Mouse (Mus musculus) frontal cortex, postnatal 36 days (tissue): Measurements from ENCODE around the gene Qpct.
A peak's percentile ranks its signal among the peaks of the same experiment; 100 is the strongest.
"Not testable (repeated sequence)": the region's sequence is repeated elsewhere in the genome, so short reads cannot be mapped to it uniquely, and the experiment has no call there.

Experiments used
- DNase-seq, 2 experiments: peaks; one replicate each; pipeline ENCODE4 v3.0.0; 2022; ENCODE audit warnings: low spot score in 2 of 2

The Qpct gene

DNA sequence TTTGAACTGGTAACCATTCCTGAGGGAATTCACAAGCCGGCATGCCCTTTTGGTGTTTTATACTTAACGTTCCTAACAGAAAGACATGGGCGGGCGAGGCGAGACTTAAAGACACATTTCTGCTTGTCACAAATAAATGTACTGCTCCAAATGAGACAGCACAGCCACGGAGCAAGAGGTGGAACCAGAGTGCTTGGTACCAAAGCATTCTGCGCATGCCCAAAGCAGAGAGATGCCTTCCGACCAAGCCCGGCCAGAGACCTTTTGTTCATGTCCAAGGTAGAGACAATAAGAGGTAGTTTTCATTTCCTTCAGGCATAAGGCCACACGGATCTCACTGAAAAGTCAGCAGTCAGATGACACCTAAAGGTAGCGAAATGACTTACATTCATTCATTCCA lies 20.2 kb downstream of the Qpct start:
- no peak for DNase-seq

- no peak for DNase-seq
Observed at GRCm38 (mm10) chr17:79076974-79077847, 25.5 kb downstream of the Qpct start.

- no peak for DNase-seq
Observed at GRCm38 (mm10) chr17:79077848-79078146, 26.1 kb downstream of the Qpct start.

DNA sequence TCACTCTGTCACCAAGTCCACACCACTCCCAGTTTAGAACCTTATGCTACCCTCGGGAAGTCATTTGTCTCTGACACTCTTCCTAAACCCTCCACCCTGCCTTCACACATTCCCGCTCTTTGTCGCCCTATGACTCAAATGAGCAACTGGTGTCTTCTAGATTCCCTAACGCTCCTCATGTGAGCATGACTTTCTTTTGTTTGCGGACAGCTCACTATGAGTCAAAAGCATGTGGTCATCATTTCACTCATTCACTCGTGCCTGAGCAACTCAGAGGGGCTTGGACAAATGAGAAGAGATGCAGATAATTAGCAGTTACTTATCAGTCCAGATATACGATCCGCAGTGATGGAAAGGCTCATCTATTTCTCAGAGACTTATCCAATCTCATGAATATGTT lies 26.5 kb downstream of the Qpct start:
- DNase-seq, result no peak

DNA sequence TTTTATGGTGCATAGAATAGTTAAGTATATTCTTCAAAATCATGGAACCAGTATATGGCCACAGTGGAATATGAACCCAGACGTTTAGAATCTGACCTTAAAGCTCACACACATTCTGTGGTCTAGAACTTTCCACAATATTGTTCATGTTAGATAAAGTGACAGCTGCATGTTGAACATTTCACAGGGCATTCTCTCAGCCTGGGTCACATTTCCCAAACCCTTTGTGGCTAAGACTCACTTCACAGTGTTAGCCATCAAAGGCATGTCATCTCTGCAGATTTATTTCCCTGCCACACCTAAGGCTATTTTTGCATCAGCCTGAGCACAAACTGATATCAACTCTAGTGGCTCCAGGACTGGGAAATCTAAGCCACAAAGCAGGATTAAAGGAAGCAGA lies 40.0 kb downstream of the Qpct start:
- no peak for DNase-seq

GRCm38 (mm10) chr17:79093286-79093975 lies 41.7 kb downstream of the Qpct start:
- no peak for DNase-seq

- no peak for DNase-seq
Observed at GRCm38 (mm10) chr17:79095624-79096023, 43.9 kb downstream of the Qpct start.

DNA sequence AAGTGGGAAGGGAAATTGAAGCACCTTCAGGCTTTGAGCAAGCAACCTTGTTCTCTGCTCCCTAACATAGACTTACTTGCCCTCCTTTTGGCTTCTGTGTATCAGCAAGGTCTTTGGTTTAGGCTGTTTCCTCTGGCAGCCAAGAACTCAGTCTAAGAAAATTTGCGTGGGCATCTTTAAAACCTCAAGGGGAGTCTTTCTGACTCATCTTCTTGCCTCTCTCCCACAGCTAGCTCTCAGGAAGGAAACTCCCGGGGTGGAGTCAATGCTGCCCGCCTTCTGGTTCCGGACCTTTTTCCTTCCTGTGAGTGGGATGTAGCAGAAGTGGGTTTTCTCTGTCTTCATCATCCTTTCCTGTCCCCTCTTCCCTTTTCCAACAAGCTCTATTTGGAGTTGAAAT lies 48.2 kb downstream of the Qpct start:
- DNase-seq, result peak; percentile 10 to 38

- DNase-seq, result no peak
Observed at GRCm38 (mm10) chr17:79108238-79108637, 56.5 kb downstream of the Qpct start.

GRCm38 (mm10) chr17:79109576-79109975 lies 57.9 kb downstream of the Qpct start:
- DNase-seq, result no peak

DNA sequence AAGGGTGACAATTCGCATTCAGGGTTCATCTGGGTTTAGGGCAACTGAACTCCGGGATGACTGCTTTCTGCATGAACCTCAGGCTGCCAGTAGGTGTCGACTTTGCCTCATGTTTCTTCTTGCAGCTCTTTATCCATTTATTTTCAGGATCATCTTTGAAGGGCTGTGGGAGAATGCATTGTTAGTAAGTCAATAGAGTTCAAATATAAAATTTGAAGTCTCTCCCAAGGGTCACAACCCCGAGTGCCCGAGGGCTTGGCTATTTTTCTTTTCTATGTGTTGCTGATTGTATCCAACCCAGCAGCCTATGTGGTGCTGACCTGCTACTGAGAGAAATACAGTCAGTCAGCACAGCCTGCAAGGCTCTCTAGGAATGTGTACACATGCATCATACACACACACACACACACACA lies 59.2 kb downstream of the Qpct start:
- DNase-seq, result peak; percentile 44 to 63

- DNase-seq, result not testable (repeated sequence)
Observed at GRCm38 (mm10) chr17:79115248-79115647, 63.5 kb downstream of the Qpct start.

DNA sequence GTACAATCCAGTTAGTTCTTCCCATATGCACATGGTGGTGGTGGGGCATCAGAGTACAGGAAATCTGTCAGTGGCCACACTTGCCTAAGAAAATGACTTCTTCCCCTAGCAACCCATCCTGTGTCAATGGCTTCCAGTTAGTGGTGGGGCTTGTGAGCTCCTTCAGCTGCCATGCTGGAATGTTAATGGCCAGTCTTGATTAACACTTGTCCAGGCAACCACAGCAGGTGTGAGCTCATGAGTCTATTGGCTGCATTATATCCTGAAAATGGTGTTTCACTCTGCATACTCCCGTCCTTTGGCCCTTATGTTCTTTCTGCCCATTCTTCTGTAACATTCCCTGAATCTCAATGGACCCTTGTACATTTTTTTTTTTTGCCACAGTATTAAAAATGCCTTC lies 67.4 kb downstream of the Qpct start:
- DNase-seq, result no peak

DNA sequence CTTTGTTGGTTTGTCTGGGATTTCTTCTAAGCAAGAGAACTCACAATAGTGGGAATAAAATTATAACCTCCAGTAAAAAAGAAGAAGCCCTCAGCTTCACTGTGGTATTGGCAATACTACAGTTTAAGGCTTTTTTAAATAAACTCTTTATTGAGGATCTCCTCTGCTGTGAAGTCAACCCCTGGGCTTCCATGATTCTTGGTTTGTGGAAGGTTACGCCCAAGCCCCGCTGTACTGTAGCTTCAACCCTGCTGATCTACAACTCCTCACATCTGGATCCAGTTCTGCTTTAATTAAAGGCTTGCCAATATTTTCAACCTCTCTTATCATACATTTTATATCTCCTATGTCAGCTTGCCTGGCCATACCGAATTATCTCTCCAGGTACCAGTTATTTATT lies 68.6 kb downstream of the Qpct start:
- no peak for DNase-seq

GRCm38 (mm10) chr17:79133740-79134139 lies 82.0 kb downstream of the Qpct start:
- no peak for DNase-seq

GRCm38 (mm10) chr17:79135826-79136225 lies 84.1 kb downstream of the Qpct start:
- DNase-seq, result no peak

DNA sequence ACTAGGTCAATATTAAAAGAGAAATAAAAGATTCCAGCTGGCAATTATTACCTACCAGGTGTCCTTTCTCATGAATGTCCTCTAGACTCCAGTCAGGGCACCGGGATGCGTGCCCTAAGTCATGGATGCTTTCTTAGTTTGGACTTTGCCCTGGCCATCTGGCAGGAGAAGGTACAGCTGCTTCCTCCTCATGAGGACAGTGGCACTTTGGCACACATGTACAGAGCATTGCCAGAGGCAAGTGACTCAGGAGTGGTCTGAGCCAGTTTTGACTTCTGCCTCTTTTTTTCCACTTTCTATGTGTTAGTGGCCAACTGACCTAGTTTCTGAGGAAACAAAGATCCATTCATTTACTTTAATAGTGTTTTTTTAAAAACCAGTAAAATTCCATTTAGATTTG lies 84.7 kb downstream of the Qpct start:
- DNase-seq, result no peak
